Mouse (Mus musculus) layer of hippocampus, adult 18-20 months (tissue): ENCODE measurements around the gene Rab15. TPM values are rescaled to one million over a fixed set of nuclear protein-coding genes. Genes with fewer than 3 reads are reported as not detected.
A peak's percentile ranks its signal among the peaks of the same experiment; 100 is the strongest.
"Not testable (repeated sequence)": the region's sequence is repeated elsewhere in the genome, so short reads cannot be mapped to it uniquely, and the experiment has no call there.

Experiments used
- DNase-seq, 2 experiments: peaks; one replicate each; pipeline ENCODE4 v3.0.0; 2022; ENCODE audit warnings: low spot score in 2 of 2
- total RNA-seq, 2 experiments: library from RNA; stranded (reverse); gene quantifications; 2 replicates each; pipeline ENCODE4 v1.2.3; 2021

Gene Rab15
- total RNA-seq, 2 experiments from 2014 or later, result 187 to 197 TPM

DNA sequence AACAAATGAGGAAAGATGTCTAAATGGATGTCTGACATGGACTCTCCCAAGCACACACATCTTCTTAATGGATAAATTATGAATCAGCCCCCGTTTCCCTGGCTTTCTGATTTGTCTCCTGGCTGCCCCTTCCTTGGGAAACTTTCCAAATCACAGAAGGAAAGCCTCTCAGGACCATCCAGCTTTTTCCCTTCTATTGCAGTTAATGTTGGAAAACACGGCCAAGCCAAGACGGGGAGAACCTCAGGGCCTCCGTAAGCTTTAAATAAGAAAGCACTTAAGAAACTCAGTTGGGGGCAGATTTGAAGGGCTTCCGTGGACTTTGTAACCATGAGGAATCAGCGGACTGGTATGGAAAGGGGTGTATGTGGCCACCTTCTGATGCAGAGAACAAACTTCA, 2.9 kb downstream of the Rab15 start:
- DNase-seq, result no peak

DNA sequence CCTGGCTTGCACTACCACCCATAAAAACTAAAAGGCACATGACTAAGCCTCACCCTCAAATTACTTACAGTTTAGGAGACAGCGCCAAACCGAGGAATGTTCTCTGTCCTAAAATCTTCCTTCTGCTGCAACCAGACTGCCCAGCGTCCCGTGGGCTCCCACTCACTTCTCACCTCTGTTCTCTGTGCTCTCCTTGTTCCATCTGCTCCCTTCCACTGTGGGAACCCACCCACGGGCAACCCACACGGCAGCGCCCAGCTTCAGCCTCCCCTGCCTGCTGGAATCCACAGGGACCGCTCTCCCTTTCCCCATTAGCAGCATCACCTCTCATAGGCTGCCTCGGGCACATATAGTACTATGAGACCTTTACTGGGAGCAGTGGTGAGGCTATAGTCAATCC, 3.8 kb downstream of the Rab15 start:
- peak; percentile 34 to 73 for DNase-seq

DNA sequence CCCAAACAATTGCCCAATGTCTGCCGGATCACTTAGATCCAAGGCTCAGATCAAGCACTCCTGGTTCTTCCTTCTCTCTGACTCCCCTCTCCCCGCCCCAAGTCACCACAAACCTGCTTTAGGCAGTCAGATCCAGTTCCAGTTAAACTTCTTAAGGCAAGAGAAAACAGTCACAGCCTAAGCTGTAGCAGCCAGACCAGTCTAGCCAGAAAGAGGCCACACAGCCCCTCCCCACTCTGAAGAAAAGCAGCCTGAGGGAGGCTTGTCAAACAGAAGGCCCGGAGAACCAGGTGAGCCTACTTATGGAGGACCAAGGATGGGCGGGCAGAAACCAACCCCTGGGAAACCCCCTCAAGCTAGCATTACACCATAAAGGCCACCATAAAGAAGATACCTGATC, 4.6 kb downstream of the Rab15 start:
- no peak for DNase-seq

DNA sequence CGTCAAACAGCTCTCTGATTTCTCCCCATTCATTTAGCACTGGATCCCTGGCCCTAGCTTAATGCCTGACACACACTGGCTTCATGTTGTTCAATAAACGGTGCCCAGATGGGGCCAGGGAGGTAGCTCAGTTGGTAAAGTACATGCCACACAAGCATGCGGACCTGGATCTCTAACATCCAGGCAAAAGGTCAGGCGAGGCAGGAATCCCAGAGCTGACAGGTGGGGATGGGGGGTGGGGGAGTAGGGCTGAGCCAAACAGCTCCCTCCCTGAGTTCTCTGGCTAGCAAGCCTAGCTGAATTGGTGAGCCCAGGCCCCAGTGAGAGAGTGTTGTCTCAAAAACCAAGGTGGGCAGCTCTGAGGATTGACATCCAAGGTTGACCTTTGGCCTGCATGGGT, 5.5 kb downstream of the Rab15 start:
- no peak for DNase-seq

DNA sequence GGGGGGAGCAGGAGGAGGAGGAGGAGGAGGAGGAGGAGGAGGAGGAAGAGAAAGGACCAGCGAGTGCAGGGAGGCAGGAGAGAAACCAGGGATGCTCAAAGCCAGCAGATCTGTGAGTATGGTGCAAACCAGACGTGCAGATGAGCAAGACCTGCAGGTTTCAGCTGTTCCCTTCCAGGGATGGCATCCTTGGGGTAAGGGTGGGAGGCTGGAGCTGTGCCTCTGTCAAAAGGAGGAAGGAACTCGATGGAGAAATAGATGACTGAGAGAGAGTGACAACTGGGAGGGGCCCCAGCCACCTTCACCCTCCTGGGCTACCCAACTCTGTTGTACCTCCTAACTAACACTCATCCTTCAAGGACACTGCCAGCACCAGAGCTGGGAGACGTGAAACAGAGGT, 6.0 kb downstream of the Rab15 start:
- DNase-seq, result no peak

DNA sequence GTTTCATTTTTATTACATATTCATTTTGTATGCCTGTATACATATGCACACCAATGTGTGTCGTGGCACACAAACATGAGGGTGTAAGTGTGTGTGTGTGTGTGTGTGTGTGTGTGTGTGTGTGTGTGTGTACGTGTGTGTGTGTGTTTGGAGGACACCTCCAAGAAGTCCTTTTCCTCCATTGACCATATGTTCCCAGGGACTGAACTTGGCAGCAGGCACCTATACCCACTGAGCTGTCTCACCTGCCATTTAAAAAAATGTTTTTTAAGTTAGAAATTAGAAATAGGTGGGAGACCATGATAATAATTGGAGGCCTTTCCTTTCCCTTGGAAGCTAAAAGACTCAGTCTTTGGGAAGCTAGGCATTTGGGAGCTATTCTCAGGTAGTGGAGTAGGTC, 8.6 kb downstream of the Rab15 start:
- DNase-seq, result no peak

DNA sequence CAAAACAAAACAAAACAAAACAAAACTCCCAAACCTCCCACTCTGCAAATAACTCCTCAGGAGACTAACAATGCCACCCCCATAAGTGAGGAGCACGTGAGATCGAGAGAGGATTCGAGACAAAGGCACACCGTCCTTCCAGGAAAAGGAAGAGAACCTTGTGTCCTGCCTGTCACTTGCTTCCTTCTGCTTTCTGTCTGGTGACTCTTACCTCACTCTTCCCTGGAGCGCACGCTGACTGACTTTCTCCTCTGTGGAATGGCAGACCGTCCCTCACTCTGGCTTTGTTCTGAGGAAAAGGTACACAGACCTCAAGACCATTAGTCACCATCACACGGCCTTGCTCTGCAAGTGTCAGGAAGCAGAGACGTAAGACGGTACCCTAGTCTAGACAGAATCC, 9.2 kb downstream of the Rab15 start:
- no peak for DNase-seq

DNA sequence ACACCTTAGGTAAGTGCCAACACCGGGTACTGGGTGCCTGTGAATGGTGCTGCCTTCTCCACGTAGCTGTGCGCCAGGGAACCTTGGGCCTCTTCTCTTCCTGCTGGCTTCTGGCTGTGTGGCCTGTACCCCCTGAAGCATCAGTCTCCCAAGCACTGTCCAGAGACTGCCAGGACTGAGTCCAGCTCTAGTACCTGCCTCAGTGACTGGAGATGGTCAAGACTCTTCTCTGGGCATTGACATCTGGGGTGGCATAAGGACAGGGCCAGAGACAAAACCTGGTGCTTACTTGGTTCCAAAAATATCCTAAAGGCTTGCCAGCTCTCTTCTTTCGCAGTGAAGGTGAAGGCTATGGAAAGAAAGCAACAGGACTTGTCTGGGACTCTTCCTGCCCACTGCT, 11.7 kb downstream of the Rab15 start:
- no peak for DNase-seq

DNA sequence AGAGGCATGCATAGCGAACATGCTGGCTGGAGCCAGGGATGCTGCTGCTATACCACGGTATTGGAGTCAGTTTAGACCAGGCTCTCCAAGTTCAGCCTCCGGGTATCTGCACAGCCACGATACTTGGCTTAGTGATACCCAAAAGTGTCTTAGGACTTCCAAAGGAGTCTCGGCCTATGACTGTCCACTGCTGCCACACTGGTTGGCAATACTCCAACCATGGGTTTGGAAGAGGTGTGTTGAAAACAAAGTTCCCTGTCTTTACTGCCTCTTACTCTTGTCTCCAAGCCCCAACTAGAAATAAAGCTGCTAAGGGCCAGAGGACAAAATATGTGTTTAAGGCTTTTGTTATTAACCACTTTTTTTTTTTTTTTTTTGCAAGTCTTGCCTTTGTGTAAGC, 12.2 kb downstream of the Rab15 start:
- no peak for DNase-seq

DNA sequence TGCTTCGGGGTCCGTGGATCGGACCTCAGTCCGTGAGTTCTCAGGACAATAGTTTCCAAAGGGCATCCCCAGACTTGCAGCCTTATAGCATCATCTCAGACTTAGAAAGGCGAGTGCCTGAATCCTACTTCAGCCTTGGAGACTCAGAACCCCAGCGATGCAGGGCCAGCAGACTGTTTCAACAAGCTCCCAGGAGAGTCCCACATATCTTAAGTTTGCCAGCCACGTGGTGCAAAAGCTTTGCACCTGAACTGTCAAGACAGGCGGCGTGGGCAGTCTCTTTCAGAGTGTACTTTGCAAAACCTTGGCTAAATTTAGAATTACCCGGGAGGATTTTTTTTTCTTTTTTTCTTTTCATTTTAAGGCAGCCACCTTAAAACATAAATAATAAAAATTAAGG, 14.9 kb downstream of the Rab15 start:
- no peak for DNase-seq

DNA sequence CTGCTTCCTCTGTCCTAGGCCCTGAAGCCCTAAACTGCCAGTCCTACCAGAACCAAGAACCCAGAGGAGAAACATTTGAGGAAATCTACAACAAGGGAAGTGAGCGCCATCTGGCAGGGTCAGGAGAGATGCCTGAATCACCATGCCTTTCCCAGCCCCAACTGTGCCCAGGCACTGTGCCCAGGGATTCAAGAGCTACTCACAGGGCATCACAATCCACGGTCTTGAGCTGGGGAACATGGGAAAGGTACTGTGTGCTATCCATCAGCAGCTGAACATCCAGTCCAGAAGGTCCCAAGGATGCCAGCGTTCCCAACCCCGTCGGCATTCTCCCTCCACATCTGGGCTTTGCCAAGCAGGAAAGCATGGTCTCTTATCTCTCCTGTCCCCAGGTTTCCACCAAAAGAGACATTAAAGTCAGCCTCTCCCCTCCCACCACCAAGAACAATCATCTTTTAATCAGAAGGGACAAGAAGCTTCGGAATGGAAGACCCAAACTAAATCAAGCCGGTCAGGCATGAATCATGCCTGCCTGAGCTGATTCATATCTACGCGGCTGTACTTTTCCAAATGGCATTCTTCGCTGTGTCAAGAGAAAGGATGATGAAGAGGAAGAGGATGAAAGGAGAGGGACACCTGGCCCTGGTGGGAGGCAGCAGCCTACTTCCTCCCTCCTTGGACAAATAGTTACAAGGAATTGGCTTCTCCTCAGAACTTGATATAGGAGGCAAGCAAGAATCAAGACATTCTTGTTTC, 17.5 kb downstream of the Rab15 start:
- no peak for DNase-seq

DNA sequence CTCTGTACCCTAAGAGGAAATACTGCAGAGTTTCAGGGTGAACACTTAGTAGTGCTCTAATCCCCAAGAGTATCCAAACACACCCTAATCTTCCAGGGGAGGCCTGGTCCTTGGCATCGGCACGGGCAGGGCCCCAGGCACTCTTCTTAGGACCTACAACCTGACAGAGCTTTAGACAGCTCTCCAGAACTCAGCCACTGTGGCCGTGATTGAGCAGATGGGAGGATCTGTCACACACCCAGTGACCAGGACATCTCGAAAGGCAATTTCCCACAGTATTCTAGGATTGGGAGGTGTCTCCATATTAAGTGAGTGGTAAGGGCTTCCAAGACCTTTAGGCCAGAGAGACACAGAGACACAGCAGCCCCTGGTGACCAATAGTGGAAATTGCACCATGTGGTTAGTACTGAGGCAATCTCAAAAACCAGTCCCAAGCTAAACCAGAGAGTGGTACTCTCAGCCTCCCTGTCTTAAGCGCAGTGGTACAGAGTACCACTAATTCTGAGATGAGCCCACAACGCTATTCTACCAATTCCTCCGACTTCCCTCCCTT, 18.9 kb downstream of the Rab15 start:
- DNase-seq, result peak in 1 of 2 experiments; percentile 59

DNA sequence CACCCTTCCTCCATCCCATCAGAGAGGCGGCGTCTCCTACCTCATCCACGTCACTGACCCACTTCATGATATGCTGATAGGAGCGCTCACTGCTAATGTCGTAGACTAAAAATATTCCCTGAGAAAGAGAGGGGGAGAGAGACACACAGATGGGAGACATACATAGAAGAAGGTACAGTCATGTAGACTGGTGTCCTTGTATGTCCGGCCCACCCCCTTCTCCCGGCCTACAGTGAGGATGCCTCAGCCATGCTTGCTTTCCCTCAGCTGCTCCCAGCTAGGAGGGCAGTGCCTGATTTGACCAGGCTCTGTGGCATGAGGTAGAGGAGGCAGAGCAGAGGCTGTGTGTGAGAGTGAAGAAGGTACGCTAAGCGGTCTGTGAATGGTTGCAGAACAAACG, 19.7 kb downstream of the Rab15 start:
- no peak for DNase-seq

DNA sequence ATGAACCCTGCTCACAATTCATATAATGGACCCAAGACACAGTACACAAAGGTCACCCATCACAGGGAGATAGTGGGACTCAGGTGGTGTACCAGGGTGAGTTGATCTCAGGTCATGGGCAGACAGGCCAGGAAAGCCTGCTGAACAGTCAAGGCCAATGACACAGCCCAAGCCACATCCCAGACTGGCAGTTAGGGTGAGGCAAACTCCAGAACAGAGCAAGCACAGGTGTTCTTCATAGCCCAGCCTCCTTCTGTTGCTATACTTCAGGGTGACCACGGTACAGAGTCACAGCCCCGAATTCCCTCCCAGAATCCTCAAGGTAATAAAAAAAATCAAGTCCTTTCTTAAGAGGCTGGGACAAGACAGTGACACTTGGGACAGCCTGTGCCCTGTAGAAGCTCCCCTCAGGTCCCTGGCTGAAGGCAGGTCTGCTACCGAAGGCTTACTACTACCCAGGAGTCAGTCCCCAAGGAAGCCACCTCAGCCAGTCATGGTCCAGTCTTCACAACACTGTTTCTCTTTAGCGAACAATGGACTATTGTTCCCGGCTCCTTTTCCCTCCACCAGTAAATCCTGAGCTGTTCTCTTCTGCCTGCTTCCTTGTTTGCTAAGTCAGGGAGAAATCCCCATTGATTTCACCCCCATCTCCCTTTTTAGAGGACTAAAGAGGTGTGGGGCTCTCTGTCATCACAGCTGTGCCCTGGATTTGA, 24.5 kb downstream of the Rab15 start:
- no peak for DNase-seq

DNA sequence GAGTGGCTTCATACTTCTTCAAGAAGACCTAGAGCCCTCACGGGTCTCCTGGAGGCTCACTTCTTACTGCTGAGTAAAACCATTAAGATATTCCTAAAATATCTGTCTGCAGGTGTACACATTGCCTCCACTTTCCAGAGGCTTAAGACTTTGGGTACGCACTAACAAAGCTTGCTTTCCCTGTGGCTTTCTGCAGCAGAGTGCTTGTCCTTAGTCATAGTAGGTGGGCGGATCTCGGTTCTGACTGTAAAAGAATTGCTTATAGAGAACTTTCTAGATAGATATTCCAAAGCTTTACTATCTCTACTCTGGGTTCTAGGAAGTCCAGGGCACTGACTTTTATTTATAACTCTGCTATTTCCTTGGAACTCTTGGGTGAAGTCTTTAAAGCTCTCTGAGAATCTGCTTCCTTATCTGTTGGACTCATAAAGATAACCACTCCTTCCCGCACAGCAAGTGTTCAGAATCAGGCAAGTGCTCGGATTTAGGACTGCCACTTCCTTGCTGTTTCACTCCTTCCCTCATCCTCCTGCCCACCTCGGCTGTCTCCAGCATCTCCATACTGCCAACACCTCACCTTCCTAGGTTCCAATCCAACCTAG, 25.7 kb downstream of the Rab15 start:
- no peak for DNase-seq

DNA sequence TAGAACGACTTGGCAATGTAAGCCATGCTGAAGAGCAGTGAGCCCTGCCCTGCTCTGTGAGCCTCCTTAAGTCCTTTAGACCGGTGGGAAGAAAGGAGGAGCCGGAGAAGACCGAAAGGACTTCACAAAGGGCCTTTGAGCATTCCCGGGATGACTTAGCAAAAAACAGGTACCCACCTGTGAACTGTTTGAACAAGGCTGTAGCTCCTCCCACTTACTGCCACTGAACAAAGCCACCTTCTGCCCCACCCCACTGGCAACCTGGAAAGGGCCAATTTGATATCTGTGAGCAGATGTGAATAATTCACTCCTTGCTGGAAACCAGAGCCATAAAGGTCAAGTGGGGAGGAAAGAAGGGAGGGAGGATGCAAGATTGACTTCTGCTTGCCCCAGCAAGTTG, 27.4 kb downstream of the Rab15 start, which contains the start of gene Gpx2:
Gene Gpx2, minus strand, starts transcription at position 205 of the 400 bp plus-strand sequence.
- DNase-seq, result no peak

DNA sequence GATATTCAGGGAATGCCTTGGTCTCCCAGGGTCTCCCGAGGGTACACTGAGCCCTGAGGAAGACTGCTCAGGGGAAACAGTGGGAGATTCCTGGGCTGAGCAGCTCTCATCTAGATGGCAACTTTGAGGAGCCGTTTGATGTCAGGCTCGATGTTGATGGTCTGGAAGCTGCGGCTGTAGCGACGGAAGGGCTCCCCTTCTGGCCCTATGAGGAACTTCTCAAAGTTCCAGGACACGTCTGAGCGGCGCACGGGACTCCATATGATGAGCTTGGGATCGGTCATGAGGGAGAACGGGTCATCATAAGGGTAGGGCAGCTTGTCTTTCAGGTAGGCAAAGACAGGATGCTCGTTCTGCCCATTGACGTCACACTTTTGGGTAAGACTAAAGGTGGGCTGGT, 30.2 kb downstream of the Rab15 start:
- not testable (repeated sequence) for DNase-seq

DNA sequence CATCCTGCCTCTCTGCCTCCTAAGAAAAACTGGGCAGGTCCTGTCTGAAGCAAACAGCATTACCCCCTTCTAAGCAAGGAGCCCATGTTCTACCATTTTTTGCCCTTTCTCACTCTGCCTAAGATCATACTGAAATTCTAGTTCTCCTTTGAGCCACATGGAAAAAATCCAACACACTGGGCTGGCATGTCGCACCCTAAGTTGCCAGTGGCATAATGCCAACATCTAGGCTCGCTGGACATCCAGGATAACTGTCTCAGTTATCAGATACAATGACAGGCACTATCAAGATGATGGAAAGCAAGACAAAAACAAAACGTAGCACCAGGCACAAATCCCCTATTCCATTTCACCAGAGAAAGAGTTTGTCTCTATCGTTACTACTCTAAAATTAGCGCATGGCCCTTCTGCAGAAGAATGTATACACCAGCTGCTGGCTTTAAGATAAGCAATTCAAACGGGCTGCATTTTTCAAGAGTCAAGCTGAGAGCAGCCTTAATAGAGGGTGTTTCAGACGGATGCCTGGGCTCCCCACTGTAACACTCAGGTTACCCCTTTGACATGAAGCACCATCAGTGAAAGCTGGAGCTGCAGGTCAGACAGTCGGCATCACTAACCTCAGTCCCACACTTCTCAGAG, 32.1 kb downstream of the Rab15 start:
- no peak for DNase-seq

DNA sequence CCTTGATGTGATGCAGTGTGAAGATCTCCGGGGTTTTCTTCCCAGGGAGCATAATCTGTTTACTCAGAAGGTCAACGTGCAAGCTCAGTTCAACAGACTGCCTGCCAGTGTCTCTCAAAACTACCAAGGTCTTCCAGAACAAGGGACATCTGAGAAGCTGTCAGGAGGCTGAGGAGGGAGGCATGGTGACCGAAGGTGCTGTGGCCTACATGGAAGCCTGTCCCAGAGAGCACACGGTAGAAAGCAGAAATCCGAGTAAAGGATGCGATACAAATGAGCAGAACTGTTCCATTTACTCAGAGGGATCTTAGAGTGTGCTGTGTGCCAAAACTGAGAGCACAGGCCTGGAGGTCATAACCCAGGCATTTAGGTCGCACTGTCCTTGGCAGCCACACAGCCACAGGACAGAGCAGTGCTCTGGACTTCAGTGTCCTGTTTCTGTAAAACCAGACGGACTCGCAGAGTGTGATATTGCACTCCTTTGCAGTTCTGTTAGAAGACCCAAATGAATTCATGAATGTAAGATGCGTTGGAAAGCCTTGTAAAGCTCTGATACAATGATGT, 38.6 kb downstream of the Rab15 start:
- DNase-seq, result no peak

DNA sequence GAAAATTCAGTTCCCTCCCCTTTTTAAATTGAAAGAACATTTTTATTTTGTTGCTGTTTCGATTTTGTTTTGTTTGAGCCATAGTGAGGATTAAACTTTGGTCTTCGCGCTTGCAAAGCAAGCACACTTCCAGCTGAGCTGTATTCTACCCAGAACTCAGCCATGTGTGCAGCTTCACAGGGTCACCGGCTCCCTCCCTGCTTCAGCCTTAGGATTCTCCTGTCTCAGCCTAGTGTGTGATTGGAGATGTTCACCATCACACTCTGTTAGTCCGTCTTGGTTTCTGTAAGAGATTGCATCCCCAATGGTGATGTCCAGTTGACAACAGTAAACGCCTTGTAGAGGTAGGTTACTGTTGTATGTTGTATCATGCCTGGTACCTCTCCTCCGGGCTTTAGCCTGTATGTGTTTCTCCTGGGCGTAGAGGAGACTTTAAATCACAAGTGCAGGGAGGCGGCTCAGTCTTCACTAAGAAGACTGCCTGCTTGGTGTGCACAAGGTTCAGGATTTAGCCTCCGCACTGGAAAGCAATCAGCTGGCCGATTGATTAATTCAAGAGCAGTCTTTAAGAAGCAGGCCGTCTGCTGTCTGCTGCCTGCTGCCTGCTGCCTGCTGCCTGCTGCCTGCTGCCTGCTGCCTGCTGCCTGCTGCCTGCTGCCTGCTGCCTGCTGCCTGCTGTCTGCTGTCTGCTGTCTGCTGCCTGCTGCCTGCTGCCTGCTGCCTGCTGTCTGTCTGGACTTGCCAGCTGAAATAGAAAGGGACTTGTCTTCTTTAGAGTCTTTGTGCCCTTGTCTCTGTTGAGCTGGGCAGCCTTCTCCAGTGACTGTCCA, 41.9 kb downstream of the Rab15 start:
- no peak for DNase-seq
